Mouse (Mus musculus): Measurements from ENCODE around the gene Gm49383. TPM values are rescaled to one million over a fixed set of nuclear protein-coding genes. Genes with fewer than 3 reads are reported as not detected.
A peak's percentile ranks its signal among the peaks of the same experiment; 100 is the strongest.

Gene Gm49383
- total RNA-seq, 1 experiment = 11.7 TPM

DNA sequence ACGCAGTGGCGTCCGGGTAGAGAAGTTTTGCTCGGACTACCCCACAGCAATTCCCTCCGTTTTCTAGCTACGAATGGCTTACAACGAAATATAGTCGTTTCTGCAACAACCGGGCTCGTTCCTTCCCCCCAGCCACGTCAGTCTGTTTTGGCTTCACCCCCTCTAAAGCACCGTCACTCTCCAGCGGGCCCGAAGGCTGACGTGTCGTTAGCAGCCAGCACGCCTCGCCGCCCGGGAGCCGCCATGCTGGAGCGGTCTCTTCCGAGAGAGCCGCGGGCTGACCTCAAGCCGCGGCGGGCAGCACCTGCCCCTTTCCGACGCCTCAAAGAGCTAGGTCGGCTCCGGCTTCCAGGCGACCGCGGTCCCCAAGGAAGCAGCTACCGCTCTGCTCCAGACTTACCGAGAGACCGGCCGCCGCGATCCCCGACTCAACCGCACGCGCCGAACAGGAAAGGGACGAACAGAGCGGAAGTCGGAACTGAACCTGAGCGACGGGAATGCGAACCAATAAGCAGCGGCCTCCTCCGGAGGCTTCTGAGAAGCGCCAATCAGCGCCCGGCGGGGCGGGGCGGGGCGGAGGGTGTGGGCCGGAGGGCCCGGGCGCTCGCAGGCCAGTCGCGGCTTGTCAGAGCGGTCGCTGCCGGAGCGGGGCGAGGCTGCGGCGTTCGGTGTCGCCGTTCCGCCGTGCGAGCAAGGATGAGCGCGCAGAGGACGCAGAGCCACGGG is 13.2 kb downstream of the Gm49383 start, which contains the start of the genes Rpl36al and Mgat2:
TSS of gene Rpl36al (minus strand) at position 501 of the 726 bp plus-strand sequence.
TSS of gene Mgat2 (plus strand) at position 575 of the 726 bp plus-strand sequence.
- DNase-seq (ENCODE audit: low read depth, low spot score) = peak; percentile 98
- Histone ChIP-seq H3K9ac (ENCODE audit: insufficient read depth, low read depth, low read length, poor library complexity, severe bottlenecking) (peak within 1 kb of the TSS; percentile 96), H3K36me3 (ENCODE audit: control insufficient read depth, insufficient read depth, low read length, poor library complexity, severe bottlenecking) (peaks cover 9% of the 10 kb centered on the region), H3K4me1 (ENCODE audit: control insufficient read depth in 2 of 2, insufficient read depth in 2 of 2, low read length in 2 of 2, poor library complexity in 1 of 2) (peaks cover 2% of the 10 kb centered on the region in 2 experiments; a peak in 2 of 4 replicates), H3K4me3 (ENCODE audit: insufficient read depth in 1 of 2, low read depth in 1 of 2, low read length in 2 of 2, poor library complexity in 1 of 2, severe bottlenecking in 1 of 2) (peak within 1 kb of the TSS; percentile 92 to 97), H3K27ac (ENCODE audit: insufficient read depth, low read depth, low read length, poor library complexity, severe bottlenecking) (peak within 1 kb of the TSS; percentile 54), H3K9me3 (ENCODE audit: control insufficient read depth, insufficient read depth, low read depth, low read length) (no peaks in the 10 kb centered on the region)
- in situ Hi-C loops (cut with MboI; ENCODE audit: low sequenced_read_pairs in 2 of 2, unreplicated experiment in 2 of 2) = no loop called here
- no peak for TF ChIP-seq MAFK (IDR thresholded peaks at IDR 0.05; ENCODE audit: insufficient read depth, low read depth, low read length)
- 0 out of 2 replicates have a peak, but pooled peaks have one; percentile 42 for TF ChIP-seq HCFC1 (IDR thresholded peaks at IDR 0.05; ENCODE audit: borderline replicate concordance, insufficient read depth, low read length)
- TF ChIP-seq CHD2 (IDR thresholded peaks at IDR 0.05; ENCODE audit: low read depth, low read length) = peak; percentile 84
- TF ChIP-seq ZC3H11A (IDR thresholded peaks at IDR 0.05; ENCODE audit: borderline replicate concordance, low read depth, low read length) = no peak
- no peak for TF ChIP-seq ZNF384 (IDR thresholded peaks at IDR 0.05; ENCODE audit: low read depth, low read length)

DNA sequence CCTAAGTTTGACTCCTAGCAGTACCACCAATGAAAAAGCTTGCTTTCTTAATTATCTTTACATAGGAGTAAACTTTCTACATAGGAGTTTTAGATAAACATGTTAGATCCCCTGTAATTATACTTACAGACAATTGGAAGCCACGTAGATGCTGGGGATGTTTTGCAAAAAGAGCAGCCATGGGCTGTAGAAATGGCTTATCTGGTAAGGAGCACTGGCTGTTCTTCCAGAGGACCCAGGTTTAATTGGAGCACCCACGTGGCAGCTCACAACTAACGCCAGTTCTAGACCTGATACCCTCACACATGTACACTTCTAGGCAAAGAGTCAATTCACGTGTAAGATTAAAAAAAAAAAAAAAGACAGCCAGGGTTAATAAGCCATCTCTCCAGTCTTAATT is 15.1 kb downstream of the Gm49383 start:
- no peak for DNase-seq (ENCODE audit: low read depth, low spot score)
- in situ Hi-C loops (cut with MboI; ENCODE audit: low sequenced_read_pairs in 2 of 2, unreplicated experiment in 2 of 2) = no loop called here
- H3K9ac ChIP-seq (ENCODE audit: insufficient read depth, low read depth, low read length, poor library complexity, severe bottlenecking) = no peak overlapping the region
- H3K36me3 ChIP-seq (ENCODE audit: control insufficient read depth, insufficient read depth, low read length, poor library complexity, severe bottlenecking) = peaks cover 2% of the 10 kb centered on the region
- peaks cover 2% of the 10 kb centered on the region in 2 experiments; a peak in 2 of 4 replicates for H3K4me1 ChIP-seq (ENCODE audit: control insufficient read depth in 2 of 2, insufficient read depth in 2 of 2, low read length in 2 of 2, poor library complexity in 1 of 2)
- no peak for TF ChIP-seq ZNF384 (IDR thresholded peaks at IDR 0.05; ENCODE audit: low read depth, low read length)
- TF ChIP-seq CHD2 (IDR thresholded peaks at IDR 0.05; ENCODE audit: low read depth, low read length) = no peak
- TF ChIP-seq MAFK (IDR thresholded peaks at IDR 0.05; ENCODE audit: insufficient read depth, low read depth, low read length) = no peak
- no peak for TF ChIP-seq HCFC1 (IDR thresholded peaks at IDR 0.05; ENCODE audit: borderline replicate concordance, insufficient read depth, low read length)
- no peak for TF ChIP-seq ZC3H11A (IDR thresholded peaks at IDR 0.05; ENCODE audit: borderline replicate concordance, low read depth, low read length)
- H3K9me3 ChIP-seq (ENCODE audit: control insufficient read depth, insufficient read depth, low read depth, low read length) = no peaks in the 10 kb centered on the region
- no peak overlapping the region for H3K4me3 ChIP-seq (ENCODE audit: insufficient read depth in 1 of 2, low read depth in 1 of 2, low read length in 2 of 2, poor library complexity in 1 of 2, severe bottlenecking in 1 of 2)
- no peak overlapping the region for H3K27ac ChIP-seq (ENCODE audit: insufficient read depth, low read depth, low read length, poor library complexity, severe bottlenecking)

DNA sequence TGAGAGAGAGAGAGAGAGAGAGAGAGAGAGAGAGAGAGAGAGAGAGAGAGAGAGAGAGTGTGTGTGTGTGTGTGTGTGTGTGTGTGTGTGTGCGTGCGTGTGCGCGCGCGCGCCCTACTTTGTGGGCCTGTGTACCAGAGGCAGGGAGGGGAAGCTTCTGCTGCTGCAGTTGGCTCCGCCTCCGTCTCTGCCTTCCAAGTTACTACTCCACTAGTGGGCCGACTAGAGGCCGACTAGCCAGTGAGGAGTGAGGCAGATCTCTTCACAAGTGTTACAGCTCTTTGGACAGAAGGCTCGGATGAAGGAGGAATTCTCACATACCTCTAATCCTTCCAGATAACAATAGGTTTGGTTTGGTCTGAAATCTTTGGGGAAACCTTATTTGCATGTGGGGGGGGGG is 17.5 kb downstream of the Gm49383 start:
- in situ Hi-C loops (cut with MboI; ENCODE audit: low sequenced_read_pairs in 2 of 2, unreplicated experiment in 2 of 2) = no loop called here
- peak overlapping the region in 1 of 2 experiments; percentile 19; a peak in 2 of 4 replicates for H3K4me3 ChIP-seq (ENCODE audit: insufficient read depth in 1 of 2, low read depth in 1 of 2, low read length in 2 of 2, poor library complexity in 1 of 2, severe bottlenecking in 1 of 2)
- H3K36me3 ChIP-seq (ENCODE audit: control insufficient read depth, insufficient read depth, low read length, poor library complexity, severe bottlenecking) = peaks cover 5% of the 10 kb centered on the region; the same call in 1 of the 2 replicates
- peaks cover 0 to 2% of the 10 kb centered on the region in 2 experiments; a peak in 2 of 4 replicates for H3K4me1 ChIP-seq (ENCODE audit: control insufficient read depth in 2 of 2, insufficient read depth in 2 of 2, low read length in 2 of 2, poor library complexity in 1 of 2)
- no peak overlapping the region for H3K27ac ChIP-seq (ENCODE audit: insufficient read depth, low read depth, low read length, poor library complexity, severe bottlenecking)
- H3K9me3 ChIP-seq (ENCODE audit: control insufficient read depth, insufficient read depth, low read depth, low read length) = no peaks in the 10 kb centered on the region
- DNase-seq (ENCODE audit: low read depth, low spot score) = no peak
- H3K9ac ChIP-seq (ENCODE audit: insufficient read depth, low read depth, low read length, poor library complexity, severe bottlenecking) = no peak overlapping the region
- TF ChIP-seq ZC3H11A (IDR thresholded peaks at IDR 0.05; ENCODE audit: borderline replicate concordance, low read depth, low read length) (no peak), HCFC1 (IDR thresholded peaks at IDR 0.05; ENCODE audit: borderline replicate concordance, insufficient read depth, low read length) (no peak), MAFK (IDR thresholded peaks at IDR 0.05; ENCODE audit: insufficient read depth, low read depth, low read length) (no peak), ZNF384 (IDR thresholded peaks at IDR 0.05; ENCODE audit: low read depth, low read length) (no peak), CHD2 (IDR thresholded peaks at IDR 0.05; ENCODE audit: low read depth, low read length) (no peak)

DNA sequence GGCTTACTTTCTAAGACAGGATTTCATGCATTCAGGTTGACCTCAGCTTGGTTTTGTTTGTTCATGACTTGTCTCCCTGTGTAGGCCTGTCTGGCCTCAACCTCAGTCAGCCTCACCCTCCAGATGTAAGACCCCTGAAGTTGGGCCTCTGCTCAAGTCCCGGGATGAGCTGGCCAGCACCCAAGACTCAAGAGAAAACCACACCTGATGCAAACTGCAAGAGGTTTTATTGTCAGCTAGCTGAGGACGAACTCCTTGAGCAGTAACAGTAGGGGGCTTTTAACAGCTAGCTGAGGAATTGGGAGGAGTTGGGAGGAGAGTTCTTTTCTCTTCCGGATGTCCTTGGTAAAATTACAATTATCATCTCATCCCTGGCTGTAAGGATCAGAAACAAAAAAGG is 19.4 kb downstream of the Gm49383 start:
- no peak for DNase-seq (ENCODE audit: low read depth, low spot score)
- H3K27ac ChIP-seq (ENCODE audit: insufficient read depth, low read depth, low read length, poor library complexity, severe bottlenecking) = no peak overlapping the region
- peaks cover 0 to 2% of the 10 kb centered on the region in 2 experiments; a peak in 2 of 4 replicates for H3K4me1 ChIP-seq (ENCODE audit: control insufficient read depth in 2 of 2, insufficient read depth in 2 of 2, low read length in 2 of 2, poor library complexity in 1 of 2)
- H3K9me3 ChIP-seq (ENCODE audit: control insufficient read depth, insufficient read depth, low read depth, low read length) = no peaks in the 10 kb centered on the region
- H3K36me3 ChIP-seq (ENCODE audit: control insufficient read depth, insufficient read depth, low read length, poor library complexity, severe bottlenecking) = peaks cover 5% of the 10 kb centered on the region; the same call in 1 of the 2 replicates
- in situ Hi-C loops (cut with MboI; ENCODE audit: low sequenced_read_pairs in 2 of 2, unreplicated experiment in 2 of 2) = no loop called here
- no peak overlapping the region for H3K4me3 ChIP-seq (ENCODE audit: insufficient read depth in 1 of 2, low read depth in 1 of 2, low read length in 2 of 2, poor library complexity in 1 of 2, severe bottlenecking in 1 of 2)
- TF ChIP-seq MAFK (IDR thresholded peaks at IDR 0.05; ENCODE audit: insufficient read depth, low read depth, low read length) (no peak), HCFC1 (IDR thresholded peaks at IDR 0.05; ENCODE audit: borderline replicate concordance, insufficient read depth, low read length) (no peak), ZNF384 (IDR thresholded peaks at IDR 0.05; ENCODE audit: low read depth, low read length) (no peak), CHD2 (IDR thresholded peaks at IDR 0.05; ENCODE audit: low read depth, low read length) (no peak), ZC3H11A (IDR thresholded peaks at IDR 0.05; ENCODE audit: borderline replicate concordance, low read depth, low read length) (no peak)
- H3K9ac ChIP-seq (ENCODE audit: insufficient read depth, low read depth, low read length, poor library complexity, severe bottlenecking) = no peak overlapping the region
